Mouse (Mus musculus) urinary bladder, adult 18-20 months (tissue): Measurements from ENCODE around the gene Rreb1.

Experiments
- DNase-seq, 2 experiments: peaks; one replicate each; pipeline ENCODE4 v3.0.0; 2022; ENCODE audit warnings: low spot score in 2 of 2, mixed read lengths in 2 of 2

Rreb1 gene

DNA sequence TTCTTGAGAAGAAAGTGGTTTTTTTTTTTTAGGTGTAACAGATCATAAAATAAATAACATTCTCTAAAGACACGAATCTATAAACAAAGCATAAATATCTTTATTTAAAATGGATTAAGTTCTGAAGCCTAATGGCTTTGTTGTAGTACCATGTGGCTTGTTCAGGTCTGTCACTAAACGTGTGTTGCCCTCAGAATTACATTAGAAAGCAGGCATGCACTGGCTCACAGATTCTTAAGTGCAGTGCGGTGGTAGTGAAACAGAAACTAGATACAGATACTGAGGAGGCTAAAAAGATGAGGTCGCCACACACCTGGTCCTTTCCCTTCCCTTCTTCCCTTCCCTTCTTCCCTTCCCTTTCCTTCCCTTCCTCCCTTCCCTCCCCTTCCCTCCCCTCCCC is 75.2 kb downstream of the Rreb1 start:
- no peak for DNase-seq

GRCm38 (mm10) chr13:37854031-37854431 is 75.8 kb downstream of the Rreb1 start:
- DNase-seq: peak; percentile 34 to 63

- no peak for DNase-seq
Observed at GRCm38 (mm10) chr13:37854455-37855220, 76.4 kb downstream of the Rreb1 start.

GRCm38 (mm10) chr13:37855221-37855757 is 77.1 kb downstream of the Rreb1 start:
- DNase-seq: no peak

DNA sequence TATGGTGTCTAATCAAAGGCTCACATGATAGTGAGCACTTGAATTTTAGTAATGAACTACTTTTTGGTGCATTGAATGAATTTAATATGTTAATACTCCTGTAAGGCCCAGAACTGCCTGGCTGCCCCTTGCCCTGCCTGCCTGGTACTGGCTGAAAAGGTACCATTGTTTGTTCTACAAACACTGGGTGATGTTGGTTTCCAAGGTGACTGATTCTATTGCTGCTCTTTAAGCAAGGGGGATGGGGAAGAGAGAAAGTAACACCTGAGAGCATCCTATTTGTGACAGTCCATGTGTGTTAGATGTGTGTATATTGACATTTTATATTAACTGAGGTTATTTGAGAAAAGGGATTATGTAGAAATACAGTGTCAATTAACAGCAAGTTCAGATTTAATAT is 77.6 kb downstream of the Rreb1 start:
- no peak for DNase-seq

GRCm38 (mm10) chr13:37856537-37856936 is 78.3 kb downstream of the Rreb1 start:
- DNase-seq: no peak

- peak; percentile 86 to 92 for DNase-seq
Observed at GRCm38 (mm10) chr13:37857284-37858065, 79.3 kb downstream of the Rreb1 start.

DNA sequence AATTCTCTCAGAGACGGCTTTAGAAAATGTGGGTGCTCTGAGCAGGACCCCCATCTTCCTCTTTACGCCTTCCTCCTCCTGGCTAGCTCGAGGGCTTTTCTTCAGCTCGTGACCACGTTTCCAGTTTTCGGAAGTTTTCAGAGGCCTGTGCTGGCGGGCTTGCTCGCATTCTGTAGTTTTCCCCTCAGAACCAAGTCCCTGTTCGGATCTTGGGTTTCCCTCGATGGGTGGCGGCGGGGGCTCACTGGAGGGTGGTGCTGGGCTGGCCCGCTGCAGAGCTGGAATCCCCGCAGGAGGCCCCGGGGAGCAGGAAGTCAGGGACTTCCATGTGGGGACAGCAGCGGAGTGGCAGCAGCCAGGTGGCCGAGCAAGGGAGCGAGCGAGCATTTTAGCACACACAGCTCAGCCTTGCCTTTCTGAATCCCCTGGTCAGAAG is 79.9 kb downstream of the Rreb1 start:
- DNase-seq: peak in 1 of 2 experiments; percentile 59

- no peak for DNase-seq
Observed at GRCm38 (mm10) chr13:37858508-37858907, 80.3 kb downstream of the Rreb1 start.

- DNase-seq: no peak
Observed at GRCm38 (mm10) chr13:37859782-37860181, 81.6 kb downstream of the Rreb1 start.

DNA sequence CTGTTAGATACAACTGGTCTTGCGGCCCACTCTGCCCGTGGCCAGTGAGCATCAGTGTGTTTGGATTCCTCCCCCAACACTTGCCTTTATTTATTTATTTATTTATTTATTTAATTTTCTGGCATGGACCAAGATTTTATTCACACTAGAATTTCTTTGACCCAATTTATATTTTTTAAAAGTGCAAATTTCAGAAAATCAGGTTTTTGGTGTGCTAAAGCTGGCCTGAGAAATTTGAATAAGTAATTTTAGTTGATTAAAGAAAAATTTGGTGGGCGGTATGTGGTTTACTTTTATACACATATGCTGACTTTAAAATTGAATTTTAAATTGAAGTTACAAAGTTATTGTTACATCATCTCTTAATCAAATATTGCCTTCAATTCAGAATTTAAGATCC is 82.0 kb downstream of the Rreb1 start:
- no peak for DNase-seq

DNA sequence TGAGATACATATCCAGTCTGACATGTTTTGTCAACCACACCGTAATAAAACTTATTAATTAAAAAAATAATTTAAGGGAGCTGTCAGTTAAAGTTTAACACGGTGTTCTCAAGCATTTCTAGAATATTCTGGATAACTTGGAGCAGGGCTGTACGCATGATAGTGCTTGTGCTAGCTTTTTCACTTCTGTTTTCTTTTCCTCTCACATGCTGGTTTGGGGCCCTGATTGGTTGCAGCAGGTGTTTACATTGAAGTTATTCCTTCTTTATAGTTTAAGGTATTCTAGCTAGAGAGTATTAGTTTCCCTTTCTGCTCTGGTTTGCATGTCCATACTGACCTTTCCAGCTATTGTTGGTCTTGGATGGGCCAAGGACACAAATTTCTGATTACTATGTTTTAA is 82.6 kb downstream of the Rreb1 start:
- no peak for DNase-seq

DNA sequence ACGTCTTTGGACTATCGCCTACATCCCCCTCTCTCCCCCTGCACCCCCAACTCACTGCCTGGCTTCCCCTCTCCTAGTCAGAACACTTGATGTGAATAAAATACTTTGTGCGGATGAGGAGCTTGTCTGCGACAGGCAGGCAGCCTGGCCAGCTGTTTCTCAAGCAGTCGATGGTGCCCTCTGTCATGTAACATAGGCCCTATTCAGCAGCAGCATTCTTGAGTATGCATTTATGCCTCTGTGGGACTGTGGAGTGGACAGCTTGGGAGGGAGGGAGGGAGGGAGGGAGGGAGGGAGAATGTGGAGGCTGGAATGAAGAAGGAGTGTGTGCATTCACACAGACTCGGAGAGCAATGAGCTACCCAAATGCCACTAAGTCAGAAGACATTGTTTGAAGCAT is 84.3 kb downstream of the Rreb1 start:
- DNase-seq: no peak

GRCm38 (mm10) chr13:37863643-37864042 is 85.4 kb downstream of the Rreb1 start:
- no peak for DNase-seq

DNA sequence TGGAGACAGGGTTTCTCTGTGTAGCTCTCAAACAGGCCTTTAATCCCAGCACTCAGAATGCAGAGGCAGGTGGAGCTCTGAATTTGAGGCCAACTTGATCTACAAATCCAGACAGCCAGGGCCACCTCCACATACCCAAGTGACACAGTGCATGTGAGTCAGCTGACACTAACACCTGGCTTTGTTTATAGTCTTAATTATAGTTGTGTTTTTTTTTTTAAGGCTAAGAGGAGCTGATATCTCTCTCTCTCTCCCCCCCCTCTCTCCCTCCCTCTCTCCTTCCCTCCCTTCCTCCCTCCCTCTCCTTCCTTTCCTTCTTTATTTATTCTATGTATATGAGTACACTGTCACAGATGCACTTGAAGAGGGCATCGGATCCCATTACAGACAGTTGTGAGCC is 86.5 kb downstream of the Rreb1 start:
- no peak for DNase-seq

GRCm38 (mm10) chr13:37866296-37866695 is 88.1 kb downstream of the Rreb1 start:
- DNase-seq: peak in 1 of 2 experiments; percentile 30

- no peak for DNase-seq
Observed at GRCm38 (mm10) chr13:37866846-37867245, 88.6 kb downstream of the Rreb1 start.

- no peak for DNase-seq
Observed at GRCm38 (mm10) chr13:37870118-37870908, 92.1 kb downstream of the Rreb1 start.

GRCm38 (mm10) chr13:37872142-37872835 is 94.1 kb downstream of the Rreb1 start:
- DNase-seq: no peak

GRCm38 (mm10) chr13:37873125-37873891 is 95.1 kb downstream of the Rreb1 start:
- no peak for DNase-seq

DNA sequence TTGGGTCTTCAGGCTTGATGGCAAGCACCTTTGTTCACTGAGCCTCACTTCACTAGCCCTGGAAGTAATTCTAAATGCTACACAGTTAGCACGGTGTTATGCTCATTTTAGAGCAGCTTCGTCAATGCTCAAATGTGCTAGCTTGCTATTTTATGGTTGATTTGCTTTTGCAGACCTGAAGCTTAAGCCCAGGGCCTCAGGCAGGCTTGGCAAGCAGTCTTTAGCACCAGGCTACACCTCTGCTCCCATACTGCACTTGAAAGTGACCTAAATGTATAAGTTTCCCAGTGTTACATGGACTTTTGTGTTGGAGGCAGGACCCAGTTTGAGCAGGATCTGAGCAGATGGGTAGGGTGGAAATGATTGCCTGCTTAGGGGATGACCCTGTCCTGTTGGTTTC is 97.7 kb downstream of the Rreb1 start:
- no peak for DNase-seq
